Mouse (Mus musculus): ENCODE measurements at regions not wholly inside any gene's neighbourhood (a gene's known extent, or its start where the extent isn't known, plus 50 kb on each side); places are given as distances from the start of the nearest gene placed in this dataset.

DNA sequence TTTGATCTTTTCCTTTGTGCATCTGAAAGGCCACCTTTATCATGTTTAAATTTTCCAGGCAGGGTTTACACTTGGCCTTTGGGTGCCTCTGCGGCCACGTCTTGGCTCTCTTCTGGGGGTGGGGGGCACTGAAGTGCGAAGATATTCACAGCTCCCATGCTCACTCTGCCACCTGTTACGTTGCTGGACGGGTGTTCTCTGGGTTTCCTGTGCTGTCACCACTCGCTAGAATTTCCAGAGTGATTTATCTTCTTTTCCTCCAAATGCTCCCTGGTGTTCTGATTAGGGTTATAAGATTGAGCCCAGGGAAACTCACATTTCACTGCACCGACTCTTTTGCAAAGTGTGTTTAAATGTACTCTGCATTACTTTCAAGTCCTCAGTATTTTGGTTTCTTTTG, 404.8 kb upstream of the Mki67 start:
- DNase-seq, result no peak

DNA sequence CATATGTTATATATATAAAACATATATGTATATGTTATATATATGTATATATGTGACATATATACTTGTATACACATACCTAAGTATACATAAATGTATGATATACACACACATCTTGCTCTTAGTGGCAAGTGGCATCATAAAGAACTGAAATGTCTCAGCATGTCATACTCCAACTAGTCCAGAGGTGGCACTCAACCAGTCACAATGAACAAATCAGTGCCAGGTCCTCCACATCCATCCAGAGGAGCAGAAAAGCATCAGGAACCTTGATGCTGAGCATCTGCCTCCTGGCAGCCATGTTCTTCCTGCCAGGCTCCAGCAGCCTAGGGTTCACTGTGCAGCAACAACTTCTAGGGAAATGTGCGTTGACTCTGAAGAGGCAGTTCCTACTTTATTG, 405.2 kb upstream of the Mki67 start:
- DNase-seq, result no peak

DNA sequence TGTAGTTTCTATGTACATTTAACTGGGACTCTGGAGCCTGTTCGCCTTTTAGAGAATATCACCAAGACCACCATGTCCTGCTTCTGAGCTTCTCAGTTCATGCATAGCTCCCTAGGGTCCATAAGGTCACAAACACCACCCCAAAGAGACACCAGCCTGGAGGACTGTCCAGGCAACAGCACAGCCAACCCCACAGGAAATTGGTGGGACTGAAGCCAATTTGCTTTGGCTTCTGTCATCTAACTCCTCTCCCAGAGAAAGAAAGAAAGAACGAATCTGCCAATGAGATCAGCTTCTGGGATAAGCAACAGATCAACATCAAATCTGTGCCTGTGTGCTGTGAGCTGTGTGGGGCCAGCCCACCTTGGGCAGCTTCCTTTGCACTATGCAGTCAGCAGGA, 408.6 kb upstream of the Mki67 start:
- DNase-seq, result no peak

DNA sequence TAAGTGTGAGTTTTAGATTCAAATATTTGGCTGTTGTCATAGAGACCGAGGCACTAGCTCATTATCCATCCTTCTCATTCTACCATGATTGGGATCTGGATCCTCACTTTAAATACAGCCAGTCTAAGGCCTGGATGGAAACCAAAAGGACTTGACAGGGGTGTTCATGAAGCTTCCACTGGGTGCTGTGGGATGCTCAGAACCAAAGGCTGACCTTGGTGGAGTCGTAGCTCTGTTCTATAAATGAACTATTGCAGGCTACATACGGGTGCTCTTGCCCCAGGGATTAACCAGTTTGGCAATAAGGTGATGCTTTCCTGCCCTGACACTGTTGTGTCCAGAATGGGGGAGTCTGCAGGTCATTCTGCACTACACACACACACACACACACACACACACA, 410.2 kb upstream of the Mki67 start:
- no peak for DNase-seq

DNA sequence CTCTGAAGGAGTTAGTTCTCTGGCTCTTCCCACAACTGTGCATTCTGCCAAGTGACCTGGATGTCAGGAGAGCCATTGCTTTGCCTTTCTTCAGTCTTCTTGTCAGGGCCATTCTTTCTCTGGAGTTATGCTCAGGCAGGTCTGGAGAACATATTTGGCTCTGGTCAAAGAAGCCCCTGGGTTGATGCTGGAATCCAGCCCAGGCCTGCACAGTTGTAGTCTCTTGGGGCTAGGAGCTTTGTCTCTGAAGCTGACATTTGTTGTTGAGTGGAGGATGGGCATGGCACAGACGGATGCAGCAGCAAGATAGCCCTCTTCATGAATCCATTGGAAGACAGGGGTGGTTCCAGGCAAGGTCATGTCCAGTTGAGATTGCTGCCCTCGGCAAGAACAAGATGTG, 411.4 kb upstream of the Mki67 start:
- no peak for DNase-seq

DNA sequence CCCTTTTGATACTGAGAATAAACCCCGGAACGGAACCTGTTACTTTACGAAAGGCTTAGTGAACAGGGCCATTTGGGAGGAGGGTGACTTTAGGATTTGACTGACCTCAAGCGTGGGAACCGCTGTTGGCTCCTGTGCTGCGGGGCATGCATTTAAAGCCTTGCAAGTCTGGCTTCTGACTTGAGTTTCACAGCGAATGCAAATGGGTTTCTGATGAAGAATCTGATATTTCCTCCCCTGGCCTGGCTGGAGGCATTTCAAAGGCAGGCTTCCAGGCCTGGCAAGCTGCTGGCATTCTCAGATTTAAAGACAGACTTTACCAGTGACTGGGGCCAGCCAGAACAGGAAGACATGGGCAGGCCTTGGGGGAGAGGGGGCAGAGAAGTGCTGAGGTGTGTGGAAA, 413.6 kb upstream of the Mki67 start:
- no peak for DNase-seq

DNA sequence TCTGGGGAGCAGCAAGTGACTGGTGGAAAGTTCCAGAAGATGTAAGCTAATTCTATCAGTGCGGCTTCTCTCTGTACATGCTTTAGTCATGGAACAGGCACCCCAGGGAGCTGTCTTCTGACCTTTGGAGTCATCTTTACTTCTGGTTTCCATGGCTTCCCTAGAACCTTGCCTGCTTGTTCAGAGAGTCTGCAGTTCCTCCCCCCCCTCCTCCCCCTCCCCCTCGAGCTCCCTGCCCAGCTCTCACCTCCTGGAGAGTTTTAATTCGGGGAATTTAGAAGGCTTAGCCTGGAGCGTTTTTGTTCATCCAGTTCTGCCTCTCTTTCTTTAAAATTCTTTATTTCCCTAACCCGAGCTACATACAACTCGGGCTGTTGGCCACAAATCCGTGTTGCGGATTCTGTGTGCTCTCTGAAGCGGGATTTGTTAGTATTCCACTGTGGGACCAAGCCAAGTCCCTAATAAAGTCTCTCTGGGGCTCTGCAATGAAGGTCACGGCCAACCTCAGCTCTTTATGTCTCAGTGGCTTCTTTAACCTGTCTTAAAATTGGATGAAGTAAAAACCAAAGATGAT, 414.6 kb upstream of the Mki67 start:
- no peak for DNase-seq

DNA sequence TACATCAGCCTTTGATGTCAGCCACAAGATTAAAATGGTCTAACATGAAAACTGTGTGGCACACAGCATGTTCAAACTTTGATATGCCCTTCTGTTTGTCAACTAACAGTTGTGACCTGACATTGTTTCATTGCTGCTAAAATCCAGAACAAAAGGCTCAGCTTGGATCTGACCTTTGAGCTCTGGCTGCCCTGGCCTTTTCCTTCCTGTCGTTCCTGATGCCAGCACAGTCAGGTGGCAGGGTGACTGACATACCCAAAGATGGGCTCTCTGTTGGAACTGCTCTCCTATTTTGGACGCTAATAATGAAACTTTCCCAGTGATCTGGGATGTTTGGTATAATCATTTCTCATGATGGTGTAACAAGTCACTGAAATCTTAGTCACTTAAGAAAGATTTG, 416.8 kb upstream of the Mki67 start:
- no peak for DNase-seq

DNA sequence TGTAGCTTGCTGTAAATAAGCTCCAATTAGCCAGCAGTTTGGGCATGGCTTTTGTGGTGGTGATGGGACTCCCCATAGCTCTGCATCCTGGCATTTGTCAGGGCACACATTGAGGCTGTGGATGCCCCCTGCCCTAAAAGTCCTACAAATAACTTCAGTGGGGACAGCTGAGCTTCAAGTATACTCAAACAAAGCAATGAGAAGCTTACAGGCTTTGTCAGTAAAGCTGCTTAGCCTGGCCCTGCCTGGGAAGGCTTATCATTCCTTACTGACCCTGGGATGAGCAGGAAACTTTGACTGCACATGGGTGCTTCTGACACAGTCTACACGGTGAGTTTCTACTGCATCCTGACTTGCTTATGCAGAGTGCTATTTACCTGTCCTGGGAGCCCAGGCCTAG, 420.5 kb upstream of the Mki67 start:
- DNase-seq, result no peak

DNA sequence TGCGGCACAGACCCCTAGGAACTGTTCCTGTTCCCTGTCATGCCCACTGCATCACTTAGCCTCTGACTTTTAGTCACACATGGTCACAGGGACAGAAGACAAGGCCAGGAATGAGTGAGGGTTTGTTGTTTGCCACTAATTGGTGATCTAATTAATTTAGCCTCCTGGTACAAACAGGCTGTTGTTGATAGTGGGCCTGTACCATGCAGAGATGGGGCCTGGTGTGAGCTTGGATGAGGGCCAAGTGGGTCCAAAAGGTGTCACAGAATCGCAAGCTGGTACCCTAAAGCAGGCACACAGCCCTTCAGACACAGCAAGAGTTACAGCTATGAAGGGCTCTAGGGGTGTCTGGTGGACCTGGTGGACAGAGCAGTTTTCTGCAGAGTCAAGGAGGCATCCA, 421.2 kb upstream of the Mki67 start:
- no peak for DNase-seq

DNA sequence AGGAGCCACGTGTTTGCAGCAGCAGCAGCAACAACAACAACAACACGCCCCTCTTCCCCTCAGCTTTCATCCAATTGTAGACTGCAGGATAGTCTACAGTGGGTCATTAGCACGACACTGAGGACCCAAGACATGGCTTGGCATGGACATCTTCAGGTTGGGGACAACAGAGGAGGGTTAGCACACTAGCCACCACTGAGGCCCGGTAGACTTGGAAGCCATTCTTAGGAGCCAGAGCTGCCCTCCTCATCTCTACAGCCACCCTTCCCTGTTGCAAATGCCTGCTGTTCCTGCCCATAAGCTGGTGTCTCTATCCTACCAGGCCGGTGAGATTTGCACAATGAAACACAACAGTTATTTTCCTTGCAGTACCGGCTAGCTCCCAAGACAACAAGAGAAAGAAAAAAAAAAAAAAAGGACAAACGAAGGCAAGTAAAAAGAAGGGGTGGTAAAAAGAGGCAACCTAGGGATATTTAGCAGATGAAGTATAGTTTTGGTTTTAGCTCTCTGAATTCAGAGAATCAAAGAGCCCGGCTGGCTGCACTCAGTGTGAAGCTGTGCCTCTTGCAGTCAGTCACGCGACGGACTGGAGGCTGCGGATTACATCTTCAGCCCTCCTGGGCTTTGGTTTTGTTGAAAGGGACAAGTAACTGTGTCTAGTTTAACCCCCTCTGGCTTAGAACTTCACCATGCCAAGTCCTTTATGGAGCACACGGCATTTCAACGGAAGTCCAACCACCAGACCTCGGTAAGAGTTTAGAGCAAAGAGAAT, 421.9 kb upstream of the Mki67 start:
- no peak for DNase-seq

DNA sequence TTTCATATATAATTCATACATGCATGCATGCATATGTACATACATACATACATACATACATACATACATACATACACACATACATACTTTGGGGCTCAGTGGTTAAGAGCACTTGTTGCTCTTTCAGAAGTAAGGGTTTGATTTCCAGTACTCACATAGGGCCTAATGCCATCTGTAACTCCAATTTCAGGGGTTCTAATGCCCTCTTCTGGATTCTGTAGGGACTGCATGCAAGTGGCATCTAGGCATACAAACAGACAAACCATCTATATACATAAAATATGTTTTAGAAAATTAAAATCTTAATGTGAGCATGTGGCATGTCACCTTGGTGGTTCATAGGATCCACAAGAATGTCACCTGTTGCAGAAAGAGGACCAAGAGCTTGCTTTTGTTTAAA, 426.7 kb upstream of the Mki67 start:
- no peak for DNase-seq

DNA sequence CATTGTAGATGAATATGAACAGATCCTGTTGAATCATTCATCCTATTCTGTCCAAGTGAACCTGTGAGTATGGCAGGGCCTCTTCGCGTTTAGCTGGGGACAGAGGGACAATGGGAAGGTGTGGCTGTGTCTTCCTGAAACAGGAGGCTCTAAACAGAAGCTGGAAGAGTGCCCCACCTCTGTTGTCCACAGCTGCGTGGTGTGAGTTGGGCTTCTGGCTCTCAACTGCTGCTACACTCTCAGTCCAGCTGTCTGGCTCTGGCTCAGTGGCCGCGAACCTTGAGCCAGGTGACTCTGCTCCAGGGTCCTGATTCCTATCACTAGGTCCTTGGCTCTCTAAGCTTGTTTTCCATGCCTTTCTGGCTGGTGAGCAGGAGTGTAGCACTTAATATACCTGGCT, 434.0 kb upstream of the Mki67 start:
- DNase-seq, result no peak

DNA sequence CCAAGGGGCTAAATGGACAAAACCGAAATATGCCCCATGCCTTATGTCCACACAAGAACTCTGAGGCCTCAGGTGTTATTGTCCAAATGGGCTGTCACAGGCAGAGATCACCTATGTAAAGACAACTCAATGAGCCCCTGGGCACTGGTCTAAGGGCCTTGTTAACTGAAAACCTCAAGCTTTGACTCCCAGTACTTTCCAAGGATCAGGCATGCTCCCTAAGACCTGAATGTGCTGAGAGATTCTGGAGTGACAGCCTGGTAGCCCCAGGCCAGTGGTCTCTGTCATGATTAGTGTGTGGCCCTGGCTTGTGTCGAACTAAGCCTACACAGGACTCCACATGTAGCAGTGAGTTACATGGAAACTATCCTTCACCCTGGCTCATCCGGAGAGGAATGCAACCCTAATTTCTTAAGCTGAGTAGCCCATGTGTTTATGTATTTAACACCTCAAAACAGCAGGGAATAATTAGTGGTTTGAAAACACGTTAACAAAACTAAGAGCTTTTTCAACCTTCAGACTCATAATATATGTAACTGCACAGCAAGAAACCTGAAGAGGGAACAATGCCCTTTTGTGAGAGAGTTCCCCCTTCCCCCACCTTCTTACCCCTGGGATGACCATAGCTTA, 435.3 kb upstream of the Mki67 start:
- DNase-seq, result no peak

DNA sequence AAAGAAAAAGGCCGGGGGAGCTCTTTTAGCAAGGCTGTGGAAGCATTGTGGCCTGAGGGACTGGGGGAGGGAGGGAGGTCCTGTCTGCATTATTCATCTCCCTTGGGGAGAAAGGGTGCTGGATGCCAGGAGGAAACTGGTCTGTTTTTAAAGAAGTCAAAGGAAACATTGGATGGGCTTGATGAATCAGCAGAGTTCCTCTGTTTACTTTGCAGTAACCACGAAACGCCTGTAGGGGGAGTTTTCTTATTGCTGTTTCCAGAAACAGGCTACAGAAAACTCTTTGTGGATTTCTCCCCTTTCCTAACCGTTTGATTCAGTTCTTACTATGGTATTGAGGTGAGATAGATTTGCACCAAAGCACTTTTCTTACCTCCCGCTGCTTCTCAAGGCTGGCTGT, 436.3 kb upstream of the Mki67 start:
- peak; percentile 14 for DNase-seq

DNA sequence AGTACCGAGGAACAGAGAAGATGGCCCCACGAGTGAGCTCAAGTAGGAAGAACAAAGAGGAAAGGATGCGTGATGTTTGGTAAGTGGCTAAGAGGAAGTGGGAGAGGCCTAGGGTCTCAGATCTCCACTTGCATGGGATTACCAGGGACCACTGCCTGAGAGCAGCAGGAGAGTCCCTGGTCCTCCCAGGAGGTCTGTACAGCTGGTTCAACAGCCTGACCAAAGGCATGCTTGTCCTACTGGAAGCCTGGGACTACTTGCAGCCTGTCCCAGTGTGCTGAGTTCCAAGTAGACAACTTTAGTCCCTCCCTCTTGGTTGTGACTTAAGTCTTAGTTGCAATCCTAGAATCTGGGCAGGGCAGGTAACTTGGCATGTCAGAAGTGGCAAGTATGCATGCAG, 437.5 kb upstream of the Mki67 start:
- no peak for DNase-seq

DNA sequence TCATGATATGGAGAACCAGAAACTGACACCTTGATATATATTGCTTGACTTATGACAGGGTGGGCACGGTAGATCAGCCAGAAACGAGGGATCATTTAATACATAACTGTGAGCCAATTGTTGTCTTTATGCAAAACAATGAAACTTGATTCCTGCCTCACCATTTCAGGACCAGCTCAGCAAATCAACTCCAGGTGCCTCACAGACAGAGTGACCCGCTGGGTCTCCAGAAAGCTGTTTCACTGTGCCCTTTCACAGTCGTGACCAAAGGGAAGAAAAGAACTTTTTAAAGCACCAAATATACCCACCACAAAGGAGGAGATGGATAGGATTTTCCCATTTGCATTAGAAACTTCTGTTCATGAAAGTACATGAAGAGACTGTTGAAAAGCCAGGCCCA, 443.0 kb upstream of the Mki67 start:
- no peak for DNase-seq

DNA sequence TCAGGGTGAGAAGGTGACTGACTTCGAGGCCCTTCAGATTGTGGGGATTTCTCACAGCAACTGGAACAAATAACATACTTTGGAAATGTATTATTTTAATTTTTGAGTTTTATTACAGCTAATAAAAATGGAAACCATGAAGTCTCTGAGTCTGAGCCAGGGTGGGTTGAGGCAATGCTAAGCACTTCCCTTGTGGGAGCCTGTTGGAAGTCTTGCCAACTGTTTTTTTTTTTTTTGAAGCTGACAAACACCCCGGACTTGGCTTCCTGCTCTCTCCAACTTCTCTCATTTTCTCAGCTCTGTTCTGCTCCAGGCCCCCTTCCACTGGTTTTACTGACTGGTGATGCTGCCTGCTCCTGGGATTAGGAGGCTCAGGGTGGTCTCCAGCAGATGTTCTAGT, 445.4 kb upstream of the Mki67 start:
- no peak for DNase-seq

DNA sequence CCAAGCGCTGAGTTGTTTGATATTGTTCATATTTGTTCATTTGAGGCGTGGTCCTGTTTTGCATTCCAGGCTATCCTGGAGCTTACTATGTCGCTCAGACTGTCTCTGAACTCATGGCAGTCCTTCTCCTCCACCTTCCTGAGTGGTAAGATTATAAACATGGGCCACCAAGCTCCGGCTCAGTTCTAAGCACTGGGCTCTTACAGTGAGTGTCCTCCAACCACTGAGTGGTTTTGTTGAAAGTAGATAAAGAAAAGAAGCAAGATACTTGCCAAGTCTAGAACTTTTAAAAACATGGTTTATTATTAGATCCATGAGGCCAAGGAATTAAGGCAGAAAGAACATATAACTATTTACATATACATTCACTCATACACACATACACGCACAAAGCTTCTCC, 448.7 kb upstream of the Mki67 start:
- no peak for DNase-seq

DNA sequence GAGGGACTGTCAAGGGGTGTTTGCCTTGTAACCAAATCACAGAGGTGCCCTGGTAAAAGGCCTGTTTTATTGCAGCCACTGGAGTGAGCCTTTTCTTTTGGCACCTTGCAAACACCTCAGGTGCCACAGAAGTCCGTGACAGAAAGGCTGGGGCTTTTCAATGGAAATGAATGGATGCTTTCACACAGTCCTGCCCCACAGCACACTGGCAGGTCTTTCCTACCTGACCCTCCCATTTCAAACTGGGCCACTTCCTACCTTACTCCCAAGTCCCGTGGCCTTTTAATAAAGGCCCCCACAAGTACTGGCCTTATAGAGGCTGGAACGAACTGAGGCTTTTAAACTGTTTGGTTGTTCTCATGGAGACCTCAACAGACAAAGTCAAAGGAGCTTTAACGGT, 453.1 kb upstream of the Mki67 start:
- DNase-seq, result no peak

DNA sequence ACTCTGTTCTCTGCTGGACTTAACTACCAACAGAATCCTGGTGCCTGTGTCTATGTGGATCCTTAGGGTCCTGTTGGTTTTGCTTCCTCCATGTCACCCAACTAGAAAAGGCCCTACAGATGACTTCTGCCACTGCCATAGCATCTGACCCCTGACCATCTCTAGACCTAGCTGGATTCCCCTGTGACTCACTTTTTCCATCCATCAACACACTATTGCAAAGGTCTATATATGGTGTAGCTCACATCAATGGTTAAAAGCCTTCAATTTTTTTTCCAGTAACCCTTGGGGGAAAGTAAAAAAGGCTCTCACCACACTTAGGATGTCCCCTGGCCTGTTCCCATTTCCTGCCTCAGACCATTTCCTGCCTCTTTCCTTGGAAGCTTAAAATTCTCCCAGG, 460.2 kb upstream of the Mki67 start:
- no peak for DNase-seq

DNA sequence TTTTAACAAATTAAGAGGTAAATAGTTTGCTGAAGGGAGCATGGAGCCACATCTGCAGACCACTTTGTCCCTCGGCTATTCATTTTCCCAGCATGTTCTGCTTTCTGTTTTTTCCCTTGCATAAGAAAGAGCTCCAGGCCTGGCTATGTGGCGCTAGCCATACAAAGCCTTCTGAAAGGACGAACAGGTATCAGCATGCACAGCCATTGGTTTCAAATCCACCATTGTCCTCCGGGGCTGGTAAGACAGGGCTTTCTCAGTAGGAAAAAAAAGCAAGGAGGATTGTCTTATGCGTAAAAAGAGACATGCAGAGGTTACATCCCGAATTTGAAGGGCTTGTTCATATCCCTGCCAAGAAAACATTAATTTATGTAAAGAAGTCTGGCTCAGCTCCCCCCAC, 464.8 kb upstream of the Mki67 start:
- no peak for DNase-seq

DNA sequence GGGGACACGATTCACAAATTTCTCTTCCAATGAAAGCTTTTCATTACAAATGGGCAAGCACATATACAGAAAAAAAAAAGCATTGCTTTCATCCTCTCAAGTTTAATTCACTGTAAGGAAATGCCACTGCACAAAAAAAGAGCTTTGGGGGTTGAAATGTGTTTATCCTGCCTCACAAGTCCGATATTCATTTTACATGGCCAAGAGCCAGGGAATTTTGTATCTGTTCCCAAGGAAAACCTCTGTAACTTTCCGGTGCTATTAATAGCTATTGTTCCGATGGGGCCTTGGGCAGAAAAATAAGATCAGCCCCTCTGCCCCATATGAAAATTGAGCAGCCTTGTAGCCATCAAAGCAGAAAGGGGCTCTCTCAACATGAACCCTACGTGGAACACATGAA, 465.9 kb upstream of the Mki67 start:
- no peak for DNase-seq

DNA sequence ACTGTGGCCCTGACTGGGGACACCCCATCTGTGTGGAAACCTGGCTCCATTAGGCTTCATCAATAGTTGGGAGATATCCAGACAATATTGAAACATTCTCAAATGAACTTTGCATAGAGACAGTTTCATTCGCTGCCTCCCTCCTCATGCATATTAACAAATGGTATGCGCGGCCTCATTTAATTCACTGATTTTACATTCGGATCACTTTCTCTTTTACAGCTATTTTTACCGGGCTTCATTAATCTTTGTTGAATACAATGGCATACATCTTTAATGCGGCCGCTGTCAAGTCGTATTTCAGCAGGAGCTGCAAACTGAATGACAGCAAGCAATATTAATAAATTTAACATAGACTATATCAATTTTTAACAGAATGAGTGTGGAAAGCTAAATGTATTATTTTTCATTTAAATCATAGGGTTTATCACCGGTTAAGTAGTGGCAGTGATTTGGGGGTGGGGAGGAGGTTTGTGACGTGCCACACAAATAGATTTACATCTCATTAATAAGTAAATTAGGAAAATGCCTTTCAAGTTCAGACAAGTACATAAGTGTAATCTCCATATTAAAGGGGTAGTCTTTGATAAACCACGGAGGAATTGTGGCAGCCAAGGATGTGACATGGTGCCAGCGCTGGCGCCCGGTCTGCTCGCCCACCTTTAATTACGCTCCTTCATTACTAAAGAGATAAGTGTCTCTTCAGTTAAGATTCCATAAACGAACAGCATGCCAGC, 480.4 kb upstream of the Mki67 start:
- DNase-seq, result no peak

Data from adrenal gland, adult 8-10 months (tissue).